ENCODE assay signal across 22 mouse cellular contexts in genomic region chr3:89626556-89626955, GRCm38 (mm10).
DNase-seq lines count a peak whose midpoint lies in the region; ATAC-seq lines count a peak whose summit lies in the region.
"Had no signal": no experiment of that assay in that cellular context is flagged by ENCODE, and none has a peak within 500 bp of the region (broad histone marks: within the 10 kb centered on the region; RNA-seq: fewer than 3 reads in every experiment).

No protein-coding gene starts in this region.

- no peak for DNase-seq in forebrain, embryonic 10.5 days (ENCODE audit: extremely low spot score, low spot score)
- DNase-seq in forebrain, embryonic 11.5 days (ENCODE audit: low spot score), result no peak
- DNase-seq in hindbrain, embryonic 11.5 days (ENCODE audit: low spot score), result no peak
- no peak for DNase-seq in right cerebral cortex, postnatal 4 days
- DNase-seq: adrenal gland, postnatal 25 days; cerebellum, adult 11-12 months; cerebellum, postnatal 25 days; gastrocnemius, postnatal 25 days; heart, adult 2 months; kidney, adult 18-20 months; kidney, postnatal 10 days; layer of hippocampus, postnatal 36 days; liver; right cerebral cortex, adult 18-20 months; thymus, postnatal 25 days had no signal

- no peak overlapping the region for H3K4me3 ChIP-seq in forebrain, embryonic 10.5 days
- H3K4me3 ChIP-seq in forebrain, embryonic 11.5 days (ENCODE audit: low read depth, low read length), result no peak overlapping the region
- no peak overlapping the region for H3K4me3 ChIP-seq in hindbrain, embryonic 13.5 days
- H3K4me3 ChIP-seq in hindbrain, embryonic 11.5 days (ENCODE audit: low read depth, low read length), result no peak overlapping the region
- H3K4me3 ChIP-seq in hindbrain, embryonic 15.5 days, result no peak overlapping the region
- H3K4me3 ChIP-seq in midbrain, embryonic 16.5 days (ENCODE audit: low read depth, low read length), result no peak overlapping the region
- H3K4me3 ChIP-seq: heart, adult 2 months; heart, embryonic 15.5 days; neural tube, embryonic 12.5 days had no signal

- no peaks in the 10 kb centered on the region for H3K36me3 ChIP-seq in forebrain, embryonic 10.5 days (replicated peaks)
- H3K36me3 ChIP-seq in forebrain, embryonic 11.5 days (ENCODE audit: control insufficient read depth, insufficient read depth, low read length), result no peaks in the 10 kb centered on the region
- H3K36me3 ChIP-seq in hindbrain, embryonic 13.5 days, result no peaks in the 10 kb centered on the region
- no peaks in the 10 kb centered on the region for H3K36me3 ChIP-seq in hindbrain, embryonic 11.5 days (ENCODE audit: control insufficient read depth, insufficient read depth, low read length)
- no peaks in the 10 kb centered on the region for H3K36me3 ChIP-seq in hindbrain, embryonic 15.5 days
- H3K36me3 ChIP-seq in midbrain, embryonic 16.5 days (ENCODE audit: control insufficient read depth, insufficient read depth, low read length), result no peaks in the 10 kb centered on the region
- H3K36me3 ChIP-seq: heart, embryonic 15.5 days; neural tube, embryonic 12.5 days had no signal

- H3K9me3 ChIP-seq in forebrain, embryonic 10.5 days, result no peaks in the 10 kb centered on the region
- no peaks in the 10 kb centered on the region for H3K9me3 ChIP-seq in forebrain, embryonic 11.5 days (ENCODE audit: control insufficient read depth, low read length)
- no peaks in the 10 kb centered on the region for H3K9me3 ChIP-seq in hindbrain, embryonic 13.5 days
- no peaks in the 10 kb centered on the region for H3K9me3 ChIP-seq in hindbrain, embryonic 11.5 days (ENCODE audit: control insufficient read depth, low read length)
- H3K9me3 ChIP-seq in hindbrain, embryonic 15.5 days, result no peaks in the 10 kb centered on the region
- no peaks in the 10 kb centered on the region for H3K9me3 ChIP-seq in midbrain, embryonic 16.5 days (replicated peaks; ENCODE audit: control insufficient read depth, low read length, poor library complexity, severe bottlenecking)
- H3K9me3 ChIP-seq: heart, embryonic 15.5 days; neural tube, embryonic 12.5 days had no signal

- ATAC-seq in forebrain, embryonic 11.5 days (replicated peaks; ENCODE audit: low FRiP score), result no peak
- ATAC-seq in hindbrain, embryonic 13.5 days (ENCODE audit: low FRiP score), result no peak
- ATAC-seq in hindbrain, embryonic 11.5 days (ENCODE audit: low FRiP score), result no peak
- ATAC-seq in hindbrain, embryonic 15.5 days (ENCODE audit: low FRiP score, low read depth), result no peak
- ATAC-seq in midbrain, embryonic 16.5 days, result peak; percentile 18; the same call in 1 of the 2 replicates
- no peak for ATAC-seq in activated CD4-positive, CD25-positive, alpha-beta regulatory T cell, adult 4 months
- ATAC-seq: lung, postnatal 0 days had no signal

- no peak overlapping the region for H3K4me2 ChIP-seq in forebrain, embryonic 11.5 days (ENCODE audit: low read depth, low read length, severe bottlenecking)
- H3K4me2 ChIP-seq in hindbrain, embryonic 13.5 days, result no peak overlapping the region
- no peak overlapping the region for H3K4me2 ChIP-seq in hindbrain, embryonic 11.5 days (replicated peaks; ENCODE audit: low read depth, low read length)
- no peak overlapping the region for H3K4me2 ChIP-seq in hindbrain, embryonic 15.5 days
- H3K4me2 ChIP-seq in midbrain, embryonic 16.5 days (ENCODE audit: low read length), result no peak overlapping the region
- H3K4me2 ChIP-seq: heart, embryonic 15.5 days; neural tube, embryonic 12.5 days had no signal

- H3K9ac ChIP-seq in forebrain, embryonic 11.5 days (ENCODE audit: low read length), result no peak overlapping the region; the same call in 1 of the 2 replicates
- no peak overlapping the region for H3K9ac ChIP-seq in hindbrain, embryonic 13.5 days
- no peak overlapping the region for H3K9ac ChIP-seq in hindbrain, embryonic 11.5 days (ENCODE audit: low read depth, low read length)
- no peak overlapping the region for H3K9ac ChIP-seq in hindbrain, embryonic 15.5 days
- H3K9ac ChIP-seq in midbrain, embryonic 16.5 days (ENCODE audit: low read depth, low read length), result no peak overlapping the region
- H3K9ac ChIP-seq: heart, embryonic 15.5 days; neural tube, embryonic 12.5 days had no signal

- WGBS in forebrain, embryonic 10.5 days, result 65% methylated on average over 4 of the region's 4 CpGs
- 62% methylated on average over 4 of the region's 4 CpGs for WGBS in forebrain, embryonic 11.5 days
- WGBS in hindbrain, embryonic 13.5 days, result 47% methylated on average over 4 of the region's 4 CpGs
- WGBS in hindbrain, embryonic 11.5 days, result 61% methylated on average over 4 of the region's 4 CpGs
- 44% methylated on average over 4 of the region's 4 CpGs for WGBS in hindbrain, embryonic 15.5 days
- WGBS in midbrain, embryonic 16.5 days, result 39% methylated on average over 4 of the region's 4 CpGs

- peak overlapping the region; percentile 77 for H3K27ac ChIP-seq in forebrain, embryonic 10.5 days
- no peak overlapping the region for H3K27ac ChIP-seq in forebrain, embryonic 11.5 days (ENCODE audit: low read depth, low read length)
- H3K27ac ChIP-seq in hindbrain, embryonic 13.5 days, result 0 out of 2 replicates have a peak overlapping the region, but pooled peaks have one; percentile 75
- H3K27ac ChIP-seq in hindbrain, embryonic 11.5 days (ENCODE audit: low read depth, low read length), result no peak overlapping the region
- peak overlapping the region; percentile 52; the same call in 1 of the 2 replicates for H3K27ac ChIP-seq in hindbrain, embryonic 15.5 days (replicated peaks)
- H3K27ac ChIP-seq in midbrain, embryonic 16.5 days (ENCODE audit: low read length), result peak overlapping the region; percentile 66
- H3K27ac ChIP-seq: heart, adult 2 months; heart, embryonic 15.5 days; neural tube, embryonic 12.5 days had no signal

- H3K27me3 ChIP-seq in forebrain, embryonic 10.5 days (ENCODE audit: poor library complexity, severe bottlenecking), result peaks cover 4% of the 10 kb centered on the region; the same call in 1 of the 2 replicates
- no peaks in the 10 kb centered on the region for H3K27me3 ChIP-seq in forebrain, embryonic 11.5 days (ENCODE audit: control insufficient read depth, insufficient read depth, low read length)
- H3K27me3 ChIP-seq in hindbrain, embryonic 13.5 days, result no peaks in the 10 kb centered on the region
- no peaks in the 10 kb centered on the region for H3K27me3 ChIP-seq in hindbrain, embryonic 11.5 days (ENCODE audit: control insufficient read depth, insufficient read depth, low read length)
- H3K27me3 ChIP-seq in hindbrain, embryonic 15.5 days, result no peaks in the 10 kb centered on the region
- no peaks in the 10 kb centered on the region for H3K27me3 ChIP-seq in midbrain, embryonic 16.5 days (ENCODE audit: control insufficient read depth, insufficient read depth, low read depth, low read length)
- H3K27me3 ChIP-seq: heart, embryonic 15.5 days; neural tube, embryonic 12.5 days had no signal

- peaks cover 63% of the 10 kb centered on the region for H3K4me1 ChIP-seq in forebrain, embryonic 10.5 days
- peaks cover 29% of the 10 kb centered on the region for H3K4me1 ChIP-seq in forebrain, embryonic 11.5 days (replicated peaks; ENCODE audit: control insufficient read depth, insufficient read depth, low read length)
- H3K4me1 ChIP-seq in hindbrain, embryonic 13.5 days (replicated peaks), result peaks cover 54% of the 10 kb centered on the region
- no peaks in the 10 kb centered on the region; the same call in none of the 2 replicates for H3K4me1 ChIP-seq in hindbrain, embryonic 11.5 days (replicated peaks; ENCODE audit: control insufficient read depth, insufficient read depth, low read length)
- H3K4me1 ChIP-seq in hindbrain, embryonic 15.5 days (replicated peaks), result peaks cover 39% of the 10 kb centered on the region
- peaks cover 38% of the 10 kb centered on the region for H3K4me1 ChIP-seq in midbrain, embryonic 16.5 days (ENCODE audit: control insufficient read depth, insufficient read depth, low read length)
- H3K4me1 ChIP-seq: heart, embryonic 15.5 days had no signal

Comparison
In these comparisons a context has a peak if more than half of its experiments do, and no peak if none do; other contexts are left out.
1. H3K27ac ChIP-seq: peak in forebrain, embryonic 10.5 days (single experiment), hindbrain, embryonic 13.5 days (single experiment), hindbrain, embryonic 15.5 days (single experiment) and midbrain, embryonic 16.5 days (single experiment); none in forebrain, embryonic 11.5 days (single experiment) and hindbrain, embryonic 11.5 days (single experiment).